Mouse (Mus musculus) frontal cortex, adult 2 months (tissue): Measurements from ENCODE around the gene Gm4131. TPM values are rescaled to one million over a fixed set of nuclear protein-coding genes. Genes with fewer than 3 reads are reported as not detected.
A peak's percentile ranks its signal among the peaks of the same experiment; 100 is the strongest.
"Not testable (repeated sequence)": the region's sequence is repeated elsewhere in the genome, so short reads cannot be mapped to it uniquely, and the experiment has no call there.

Experiments
- DNase-seq, 2 experiments: peaks; one replicate each; pipeline ENCODE4 v3.0.0; 2022; ENCODE audit warnings: low spot score in 1 of 2; ENCODE audit errors: extremely low spot score in 1 of 2
- polyA plus RNA-seq: library from polyadenylated mRNA; depleted of rRNA; stranded (reverse); fragments of >200 nt; gene quantifications from 2 replicates; pipeline ENCODE4 v1.2.3, GENCODE M21; 2012; rRNA removed

The Gm4131 gene
- not detected in 2 replicates for polyA plus RNA-seq

DNA sequence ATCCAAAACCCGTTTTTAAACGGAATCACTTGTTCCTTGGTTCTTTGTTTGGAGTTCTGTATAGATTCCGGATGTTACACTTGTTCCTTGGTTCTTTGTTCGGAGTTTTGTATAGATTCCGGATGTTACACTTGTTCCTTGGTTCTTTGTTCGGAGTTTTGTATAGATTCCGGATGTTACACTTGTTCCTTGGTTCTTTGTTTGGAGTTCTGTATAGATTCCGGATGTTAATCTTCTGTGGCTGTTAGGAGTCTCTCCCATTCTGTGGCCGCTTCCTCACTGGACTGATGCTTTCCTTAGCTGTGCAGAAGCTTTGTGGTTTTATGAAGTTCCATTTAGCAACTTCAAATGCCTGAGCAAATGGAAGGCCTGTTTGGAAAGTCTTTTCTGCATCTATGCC, at the start of gene Gm4131:
Gene Gm4131 (minus strand): TSS at position 101 of the 400 bp plus-strand sequence.
- not testable (repeated sequence) for DNase-seq

DNA sequence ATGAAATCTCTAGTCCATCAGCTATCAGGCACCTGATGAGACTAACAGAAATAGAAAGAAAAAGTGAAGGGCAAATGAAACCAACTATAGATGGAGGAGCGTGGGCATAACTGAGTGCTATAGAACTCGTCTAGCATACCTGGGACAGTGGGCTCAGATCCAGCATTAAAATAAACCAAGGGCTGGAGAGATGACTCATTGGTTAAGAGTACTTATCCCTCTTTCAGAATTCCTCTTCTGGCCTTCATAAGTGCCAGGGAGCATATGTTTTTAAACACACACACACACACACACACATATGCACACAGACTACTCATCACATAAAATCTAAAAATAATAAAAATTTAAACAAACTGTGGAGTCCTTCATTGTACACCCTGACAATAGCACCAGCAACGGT, 43.2 kb upstream of the Gm4131 start:
- peak in 1 of 2 experiments; percentile 38 for DNase-seq

DNA sequence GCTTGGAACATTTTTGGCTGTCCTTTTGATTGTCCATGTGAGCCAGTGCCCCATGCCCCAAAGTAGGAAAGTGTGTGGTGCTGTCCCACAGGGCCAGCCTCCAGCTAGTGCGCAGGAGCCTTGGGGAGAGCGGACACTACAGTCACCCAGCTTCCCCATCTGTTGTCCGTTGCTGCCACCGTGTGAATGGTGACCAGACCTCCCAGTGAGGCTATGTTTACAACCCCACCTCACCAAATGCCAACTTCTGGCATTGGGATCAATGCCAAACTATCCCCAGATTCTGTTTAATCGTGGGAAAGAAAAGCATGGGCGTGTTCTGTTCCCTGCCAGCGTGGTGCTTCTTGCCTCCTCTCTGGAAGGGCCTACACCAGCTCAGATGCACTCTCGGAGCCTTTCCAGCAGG, 41.1 kb upstream of the Gm4131 start:
- peak in 1 of 2 experiments; percentile 46 for DNase-seq

DNA sequence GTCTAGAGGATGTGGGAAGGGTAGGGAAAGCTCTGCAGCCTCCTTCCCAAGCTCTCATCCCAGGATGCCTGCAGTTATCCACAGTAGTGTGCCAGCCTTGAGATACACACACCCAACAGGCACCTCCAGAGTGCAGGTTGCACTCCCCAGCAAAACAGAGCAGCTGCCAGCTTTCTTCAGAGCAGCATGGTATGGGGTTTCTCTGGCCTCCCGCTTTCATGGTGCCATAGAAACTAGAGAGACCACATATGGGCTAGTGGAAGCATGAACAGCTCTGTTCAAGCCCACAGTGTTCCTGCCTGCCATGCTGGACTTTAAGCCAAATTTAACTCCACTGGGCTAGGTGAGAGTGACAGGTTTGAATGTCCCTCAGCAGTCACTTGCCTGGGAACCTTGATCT, 36.1 kb upstream of the Gm4131 start:
- DNase-seq = no peak

DNA sequence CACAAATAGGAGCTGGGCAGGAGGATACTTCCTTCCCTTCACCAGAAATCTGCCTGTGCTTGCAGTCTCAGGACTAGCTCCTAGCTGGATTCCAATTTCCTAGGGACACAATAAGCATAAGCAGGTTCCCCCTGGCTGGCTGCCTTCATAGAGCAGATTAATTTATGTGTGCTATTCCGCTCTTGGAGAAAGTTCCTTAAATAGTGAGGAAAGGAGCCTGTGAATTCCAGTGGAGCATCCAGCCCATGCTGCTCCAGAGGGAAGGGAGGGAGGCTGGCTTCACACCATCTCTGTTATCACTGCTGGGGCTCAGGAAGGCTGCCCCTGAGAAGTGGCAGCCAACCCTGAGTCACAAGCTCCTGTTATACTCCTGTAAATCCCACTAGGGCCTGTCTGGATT, 35.5 kb upstream of the Gm4131 start:
- peak in 1 of 2 experiments; percentile 49 for DNase-seq

DNA sequence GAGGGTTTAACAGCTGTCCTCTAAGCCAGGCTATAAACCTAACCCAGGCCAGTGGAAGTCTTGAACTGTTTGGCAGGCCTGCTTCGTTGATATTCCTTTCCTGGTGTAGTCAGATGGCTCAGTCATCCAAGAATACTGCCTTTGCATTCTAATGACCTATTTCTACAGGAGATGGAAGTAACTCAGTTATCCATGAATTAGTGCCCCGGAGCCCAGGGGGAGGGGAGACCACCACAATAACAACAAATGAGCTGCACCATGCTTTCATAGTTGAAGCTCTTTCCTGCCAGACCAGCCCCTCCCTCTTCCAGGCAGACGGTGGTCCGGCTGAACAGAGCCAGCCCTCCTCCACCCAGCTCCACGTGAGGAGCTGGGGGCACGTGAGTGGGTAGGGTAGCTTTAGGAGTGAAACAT, 33.4 kb upstream of the Gm4131 start:
- no peak for DNase-seq

DNA sequence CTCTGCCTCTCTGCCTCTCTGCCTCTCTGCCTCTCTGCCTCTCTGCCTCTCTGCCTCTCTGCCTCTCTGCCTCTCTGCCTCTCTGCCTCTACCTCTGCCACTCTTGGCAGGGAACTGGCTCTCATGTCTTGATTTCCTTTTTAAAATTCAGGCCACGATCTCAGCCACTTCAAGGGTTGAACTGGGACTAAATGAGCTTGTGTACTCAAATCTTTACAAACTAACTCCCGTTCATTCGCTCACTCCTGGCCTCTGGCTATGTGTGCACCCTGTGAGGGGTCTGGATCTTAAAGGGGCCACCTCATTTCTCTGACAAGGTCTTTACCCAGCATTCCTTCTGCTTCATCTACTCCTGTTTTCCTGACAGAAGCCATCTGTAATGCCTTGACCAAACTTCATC, 18.6 kb upstream of the Gm4131 start:
- DNase-seq = peak in 1 of 2 experiments; percentile 52

DNA sequence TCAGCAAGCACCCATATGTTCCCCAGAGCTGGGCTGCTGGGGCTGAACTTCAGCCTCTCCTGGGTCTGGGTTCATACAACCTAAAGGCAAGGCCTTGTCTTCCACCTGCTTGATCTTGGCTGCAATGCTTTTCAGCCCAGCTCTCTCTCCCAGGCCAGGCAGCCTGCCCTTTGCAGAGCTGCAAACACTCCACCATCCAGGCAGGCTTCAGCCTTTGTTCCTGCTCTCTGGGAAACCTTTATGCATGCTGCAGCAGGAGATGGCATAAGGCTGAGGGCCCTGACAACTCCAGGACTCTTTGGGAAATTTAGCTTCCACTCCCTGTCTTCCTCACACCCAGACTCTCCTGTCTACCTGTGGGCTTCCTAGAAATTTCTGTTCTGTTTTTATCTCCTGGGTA, 17.9 kb upstream of the Gm4131 start:
- no peak for DNase-seq

DNA sequence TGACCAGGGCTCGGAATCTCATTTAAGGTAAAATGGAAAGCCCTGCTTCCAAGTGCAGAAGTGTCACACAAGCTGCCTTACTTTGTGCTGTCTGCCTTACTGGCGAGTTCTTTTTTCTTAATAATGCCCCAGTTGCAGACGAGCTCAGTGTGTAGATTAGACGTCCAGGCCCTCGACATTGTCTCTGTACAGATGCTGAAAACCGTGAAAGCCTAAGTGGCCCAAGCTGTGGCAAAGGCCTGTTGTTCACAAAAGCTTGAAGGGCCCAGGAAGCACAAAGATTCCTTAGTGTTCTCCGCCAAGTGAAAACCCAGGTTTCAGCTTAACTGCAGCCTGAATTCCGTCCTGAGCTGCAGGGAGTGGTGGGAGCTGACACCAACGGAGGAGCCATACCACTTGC, 15.0 kb upstream of the Gm4131 start:
- no peak for DNase-seq

DNA sequence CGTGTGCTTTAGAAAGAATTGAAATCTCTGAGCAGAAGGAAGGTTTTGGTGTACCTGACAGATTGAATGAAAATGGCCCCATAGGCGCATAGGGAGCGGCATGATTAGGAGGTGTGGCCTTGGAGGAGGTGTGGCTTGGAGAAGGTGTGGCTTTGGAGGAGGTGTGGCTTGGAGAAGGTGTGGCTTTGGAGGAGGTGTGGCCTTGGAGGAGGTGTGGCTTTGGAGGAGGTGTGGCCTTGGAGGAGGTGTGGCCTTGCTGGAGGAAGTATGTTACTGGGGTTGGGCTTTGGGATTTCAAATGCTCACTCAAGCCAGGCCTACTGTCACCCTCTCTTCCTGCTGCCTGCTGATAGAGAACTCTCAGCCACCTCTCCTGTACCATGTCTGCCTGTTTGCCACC, 14.2 kb upstream of the Gm4131 start:
- no peak for DNase-seq

DNA sequence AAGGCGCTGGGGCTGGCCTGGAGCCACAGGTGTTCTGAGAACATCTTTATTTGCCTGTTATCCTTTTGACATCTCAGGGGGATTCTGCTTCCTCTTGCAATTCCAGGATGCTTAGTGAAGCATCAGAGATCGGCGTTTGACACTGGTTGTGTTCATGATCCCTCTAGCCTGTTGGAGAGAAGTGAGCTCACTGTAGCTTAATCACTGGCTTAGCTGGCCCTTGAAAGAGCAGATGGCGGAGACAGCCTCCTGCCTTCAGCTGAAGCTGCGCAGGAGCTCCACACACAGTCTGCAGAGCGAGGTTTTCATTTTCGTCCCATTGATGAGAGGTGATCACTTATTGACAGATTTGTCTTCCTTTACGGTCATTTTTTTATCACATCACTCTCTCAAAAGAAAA, 9.1 kb upstream of the Gm4131 start:
- peak in 1 of 2 experiments; percentile 38 for DNase-seq

DNA sequence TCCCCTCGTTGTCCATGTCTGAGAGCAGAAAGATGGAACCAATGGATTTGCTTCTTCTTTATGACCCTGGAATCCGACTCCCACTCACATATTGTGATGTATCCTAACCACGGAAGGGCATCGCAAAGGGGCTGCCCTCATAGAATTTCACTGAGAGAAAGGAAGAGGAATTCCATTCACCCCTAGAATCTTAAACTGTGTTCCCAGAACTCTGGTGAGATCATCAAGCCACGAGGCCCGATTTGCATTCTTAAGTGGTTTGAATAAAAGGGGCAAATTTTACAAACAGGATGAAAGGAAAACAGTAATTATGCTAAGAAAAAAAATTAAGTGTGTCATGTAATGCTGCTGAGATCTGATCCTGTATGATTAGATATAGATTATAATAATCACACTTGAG, 8.2 kb upstream of the Gm4131 start:
- no peak for DNase-seq

DNA sequence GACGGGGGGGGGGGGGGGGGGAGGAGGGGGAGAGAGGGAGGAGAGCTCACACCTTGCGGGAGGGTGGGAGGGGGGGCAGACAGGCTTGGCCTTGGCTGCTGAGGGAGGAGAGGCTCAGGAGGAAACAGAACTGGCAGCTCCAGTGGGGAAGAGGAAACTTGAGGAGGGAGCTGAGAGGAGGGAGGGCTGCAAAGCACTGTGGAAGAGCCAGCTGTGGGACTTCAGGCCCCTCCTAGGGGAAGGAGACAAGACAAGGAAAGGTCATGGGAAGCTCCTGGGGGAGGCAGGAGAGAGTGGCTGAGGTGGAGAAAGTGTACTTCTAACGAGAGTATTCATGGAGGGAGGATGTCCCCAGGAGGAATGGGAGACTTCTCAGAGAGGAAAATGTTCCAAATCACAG, 6.7 kb upstream of the Gm4131 start:
- no peak for DNase-seq

DNA sequence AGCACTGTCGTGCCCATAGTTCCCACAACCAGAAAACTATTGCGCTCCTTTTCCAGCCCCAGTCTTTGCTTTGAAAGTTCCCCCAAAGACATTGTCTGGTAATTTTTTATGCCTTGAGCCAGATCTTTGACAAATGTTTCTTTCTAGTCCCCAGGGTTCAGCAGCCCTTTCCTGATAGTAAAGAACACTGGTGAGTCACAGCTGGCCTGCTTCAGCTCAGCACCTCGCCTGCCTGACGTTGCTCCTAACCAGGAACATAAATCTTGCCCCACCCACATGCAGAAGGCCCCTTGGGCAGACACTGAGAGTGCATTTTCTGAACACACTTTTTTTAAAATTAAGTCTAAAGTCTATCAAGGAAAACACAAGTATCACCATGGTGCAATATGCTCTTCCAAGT, 3.6 kb upstream of the Gm4131 start:
- no peak for DNase-seq

DNA sequence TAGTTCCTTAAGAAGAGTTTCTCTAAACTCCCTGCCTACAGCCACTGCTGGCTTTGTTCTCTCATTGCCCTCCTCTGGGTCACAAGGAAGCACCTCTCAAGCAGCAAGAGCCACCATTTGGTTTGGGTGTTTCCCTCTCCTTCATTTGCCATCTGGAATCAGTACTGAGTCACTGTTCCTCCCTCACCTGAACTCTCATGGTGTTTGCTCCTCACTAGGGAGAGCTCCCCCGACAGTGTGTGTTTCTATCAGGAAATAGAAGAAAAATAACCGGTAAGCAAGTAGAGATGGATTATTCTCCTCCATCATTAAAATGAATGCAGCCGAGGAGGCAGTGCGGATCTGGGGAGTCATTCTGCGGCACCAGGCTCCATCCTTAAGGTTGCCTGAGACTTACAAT, 2.7 kb upstream of the Gm4131 start:
- DNase-seq = no peak

DNA sequence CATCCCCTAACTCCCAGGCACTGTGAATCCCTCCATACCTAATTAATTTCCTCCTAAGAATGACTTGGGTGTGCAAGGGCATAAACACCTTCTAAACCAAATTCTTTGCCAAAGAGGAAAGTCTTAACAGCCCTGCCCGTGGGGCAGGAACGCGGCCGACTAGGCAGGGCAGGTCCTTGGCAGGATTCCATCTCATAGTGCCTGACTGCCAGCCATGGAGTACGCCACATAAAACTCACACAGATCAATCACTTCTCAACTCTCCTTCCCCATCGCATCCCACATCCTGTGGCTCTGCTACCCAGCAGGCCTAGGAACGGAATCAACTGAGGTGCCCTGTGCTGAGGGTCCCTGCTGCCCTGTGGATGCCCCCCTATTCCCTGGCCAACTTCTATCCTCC, 3.0 kb downstream of the Gm4131 start:
- DNase-seq = no peak

DNA sequence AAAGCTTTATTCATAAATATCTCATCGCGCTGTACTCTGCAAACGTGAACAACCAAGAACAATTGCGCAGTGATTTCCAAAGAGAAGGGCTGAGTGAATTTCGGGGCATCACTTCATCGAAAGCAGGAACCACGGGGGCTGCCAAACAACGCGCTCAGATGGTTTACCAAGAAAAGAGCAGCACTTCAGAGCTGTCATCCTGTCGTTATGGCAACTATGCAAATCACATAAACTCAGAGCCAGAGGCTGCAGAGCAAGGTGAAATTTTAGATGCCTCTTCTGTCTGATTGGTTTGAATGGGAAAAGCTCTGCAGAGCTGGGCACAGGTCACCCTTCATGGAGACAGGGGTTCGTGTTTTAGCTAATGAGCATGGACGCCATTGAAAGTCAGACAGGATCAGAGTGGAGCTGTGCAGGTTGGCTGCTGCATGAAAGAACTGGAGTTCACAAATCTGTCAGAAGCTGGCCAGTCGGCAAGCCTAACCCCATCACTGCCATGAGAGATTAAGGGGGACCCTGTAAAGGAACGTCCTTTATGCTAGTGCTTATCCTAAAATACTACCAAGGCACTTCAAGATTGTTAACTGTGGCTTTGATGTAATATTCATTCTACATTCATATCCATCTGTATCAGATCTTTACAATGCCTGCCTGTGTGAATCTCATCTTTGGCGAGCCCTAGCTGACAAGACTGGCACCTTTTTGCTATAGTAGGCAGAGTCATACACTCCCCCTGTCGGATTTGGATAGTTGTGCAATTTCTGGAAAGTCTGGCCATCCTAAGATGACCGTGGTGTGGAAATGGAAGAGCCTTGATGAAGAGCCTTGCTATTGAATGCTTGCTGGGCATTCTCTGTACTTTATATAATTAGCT, 4.6 kb downstream of the Gm4131 start:
- peak in 1 of 2 experiments; percentile 67 for DNase-seq

DNA sequence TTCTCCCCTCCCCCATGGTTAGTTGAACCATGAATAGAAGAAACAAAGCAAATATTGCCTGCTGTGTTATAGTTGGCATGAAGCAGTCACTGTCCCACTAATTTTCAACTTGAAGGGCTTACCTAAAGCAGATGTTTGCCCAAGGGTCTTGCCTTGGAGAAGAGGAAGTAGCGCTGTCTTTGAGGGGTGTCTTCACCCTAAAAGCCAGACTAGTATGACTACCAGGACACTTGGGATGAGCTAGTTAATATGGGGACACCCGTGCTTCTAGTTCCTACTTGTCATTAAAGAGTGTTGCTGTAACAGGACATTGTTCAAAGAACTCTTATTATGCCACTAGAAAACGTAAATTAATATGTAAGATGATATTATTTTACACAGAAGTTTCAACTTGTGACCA, 9.6 kb downstream of the Gm4131 start:
- DNase-seq = no peak

DNA sequence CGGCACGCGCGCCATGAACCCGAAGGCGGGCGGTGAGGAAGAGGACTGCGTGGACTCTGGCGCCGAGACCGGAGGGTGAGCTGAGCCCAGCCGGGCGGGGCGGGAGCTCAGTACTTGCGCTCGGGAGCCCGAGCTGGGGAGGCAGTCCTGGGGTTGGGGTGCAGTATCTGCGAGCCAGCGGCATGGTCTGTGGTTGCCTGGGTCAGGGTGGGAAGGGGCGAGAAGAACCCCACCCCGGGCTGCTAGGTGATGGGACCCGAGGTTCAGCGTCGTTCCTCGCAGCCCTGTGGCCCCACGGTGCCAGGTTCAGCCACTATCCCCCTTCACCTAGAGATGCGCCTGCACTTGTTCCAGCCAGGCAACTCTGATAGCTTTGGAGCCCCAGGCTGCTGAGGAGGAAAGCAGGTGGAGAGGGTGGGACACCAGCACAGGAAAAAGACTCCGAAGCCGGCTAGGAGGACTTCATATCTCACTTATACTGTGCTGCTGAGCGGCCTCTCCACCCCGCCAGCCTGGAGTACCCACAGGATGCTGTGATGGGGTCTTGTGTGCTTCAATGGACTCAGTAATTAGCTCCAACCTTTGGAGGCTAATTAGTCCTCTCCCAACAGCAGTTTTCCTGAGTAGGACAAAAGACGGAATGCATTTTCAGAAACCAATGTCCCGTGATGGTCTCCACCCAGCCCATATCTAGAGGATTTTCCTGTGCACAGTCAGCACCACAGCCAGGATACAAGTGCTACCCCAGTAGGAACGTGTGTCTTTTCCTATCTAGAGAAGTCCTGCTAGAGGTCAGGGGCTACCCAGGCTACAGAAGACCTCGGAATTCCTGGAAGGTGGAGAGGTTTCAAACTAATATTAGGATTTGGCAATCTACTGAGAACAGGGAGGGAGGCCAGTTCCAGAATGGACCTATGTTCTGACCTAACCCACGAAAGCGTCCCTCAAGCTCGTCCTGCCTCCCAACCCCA, 10.6 kb downstream of the Gm4131 start:
- peak in 1 of 2 experiments; percentile 18 for DNase-seq

DNA sequence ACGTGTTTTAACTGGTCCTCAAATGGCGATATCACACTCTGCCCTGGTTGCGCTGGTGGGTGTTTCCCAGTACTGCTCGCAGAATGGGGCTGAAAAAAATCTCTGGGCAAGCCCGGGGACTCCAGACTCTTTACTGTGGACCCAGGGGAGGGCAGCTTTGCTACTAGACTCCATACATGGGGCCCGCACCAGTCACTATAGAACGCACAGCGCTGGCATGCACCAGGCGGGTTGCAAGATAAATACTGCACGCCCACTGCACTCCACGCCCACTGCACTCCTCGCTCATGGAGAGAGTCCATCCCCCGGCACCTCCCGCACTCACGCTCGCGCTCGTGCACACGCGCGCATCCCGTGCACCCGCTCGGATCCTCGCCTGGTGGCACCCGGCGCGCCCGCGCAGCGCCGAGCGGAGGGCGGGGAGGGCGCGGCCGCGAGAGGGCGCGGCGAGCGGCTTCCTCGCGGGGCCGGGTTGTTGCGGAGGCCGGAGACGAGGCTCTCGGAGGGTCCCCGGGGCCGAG, 11.4 kb downstream of the Gm4131 start, which contains the start of gene Fam124a:
Gene Fam124a (plus strand): TSS at position 429 of the 521 bp plus-strand sequence.
- DNase-seq = peak; percentile 33 to 84

DNA sequence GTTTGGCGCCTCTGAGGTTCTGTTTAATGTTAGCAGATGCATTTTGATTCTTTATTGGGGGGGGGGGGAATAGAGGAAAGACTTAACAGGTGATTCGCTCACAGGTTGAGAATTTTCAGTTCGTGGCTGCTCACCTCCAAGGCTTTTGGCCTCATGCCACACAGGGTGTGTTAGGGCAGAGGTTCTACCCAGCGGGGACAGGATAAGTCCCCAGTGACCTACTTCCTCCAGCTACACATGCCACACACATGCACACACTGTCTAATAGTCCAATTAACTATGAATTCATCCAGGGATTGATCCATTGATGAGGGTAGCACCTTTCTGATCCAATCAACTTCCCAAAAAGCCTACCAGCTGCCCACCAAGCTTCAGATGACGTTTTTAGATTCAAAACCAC, 12.9 kb downstream of the Gm4131 start:
- DNase-seq = no peak
